Mouse (Mus musculus) right cerebral cortex, adult 18-20 months (tissue): ENCODE results near the gene Vmn1r221.
"Not testable (repeated sequence)": the region's sequence is repeated elsewhere in the genome, so short reads cannot be mapped to it uniquely, and the experiment has no call there.

Source experiments
- DNase-seq: peaks from one replicate; pipeline ENCODE4 v3.0.0; 2022; ENCODE audit warnings: mixed read lengths

Vmn1r221 gene

GRCm38 (mm10) chr13:23213827-23214226 lies at the start of gene Vmn1r221:
TSS of gene Vmn1r221 (plus strand) at chr13:23214127.
- not testable (repeated sequence) for DNase-seq

GRCm38 (mm10) chr13:23166471-23166870 lies 47.5 kb upstream of the Vmn1r221 start:
- DNase-seq: not testable (repeated sequence)

- DNase-seq: no peak
Measured at GRCm38 (mm10) chr13:23187875-23188274, 26.1 kb upstream of the Vmn1r221 start, which contains the start of gene Vmn1r220. TSS of gene Vmn1r220 (minus strand) at chr13:23187975.

GRCm38 (mm10) chr13:23203885-23204284 lies 10.0 kb upstream of the Vmn1r221 start:
- DNase-seq: not testable (repeated sequence)

- not testable (repeated sequence) for DNase-seq
Measured at GRCm38 (mm10) chr13:23235847-23236246, 21.9 kb downstream of the Vmn1r221 start, which contains the start of gene Vmn1r222. TSS of gene Vmn1r222 (minus strand) at chr13:23235947.

- DNase-seq: not testable (repeated sequence)
Measured at GRCm38 (mm10) chr13:23246834-23247233, 32.9 kb downstream of the Vmn1r221 start, which contains the start of gene Vmn1r223. TSS of gene Vmn1r223 (plus strand) at chr13:23247134.

- peak; percentile 21 for DNase-seq
Measured at GRCm38 (mm10) chr13:23258546-23259048, 44.7 kb downstream of the Vmn1r221 start.

GRCm38 (mm10) chr13:23268606-23269005 lies 54.7 kb downstream of the Vmn1r221 start:
- DNase-seq: not testable (repeated sequence)

GRCm38 (mm10) chr13:23269127-23269526 lies 55.2 kb downstream of the Vmn1r221 start:
- DNase-seq: peak; percentile 19

- DNase-seq: peak; percentile 4
Measured at GRCm38 (mm10) chr13:23269681-23270080, 55.8 kb downstream of the Vmn1r221 start.

GRCm38 (mm10) chr13:23270321-23271101 lies 56.6 kb downstream of the Vmn1r221 start:
- peak; percentile 77 for DNase-seq
